Mouse (Mus musculus) cerebellum, adult 18-20 months (tissue): ENCODE data around the gene Orc5.
"Not testable (repeated sequence)": the region's sequence is repeated elsewhere in the genome, so short reads cannot be mapped to it uniquely, and the experiment has no call there.

Experiments used
- DNase-seq, 2 experiments: peaks; one replicate each; pipeline ENCODE4 v3.0.0; 2021

The Orc5 gene

DNA sequence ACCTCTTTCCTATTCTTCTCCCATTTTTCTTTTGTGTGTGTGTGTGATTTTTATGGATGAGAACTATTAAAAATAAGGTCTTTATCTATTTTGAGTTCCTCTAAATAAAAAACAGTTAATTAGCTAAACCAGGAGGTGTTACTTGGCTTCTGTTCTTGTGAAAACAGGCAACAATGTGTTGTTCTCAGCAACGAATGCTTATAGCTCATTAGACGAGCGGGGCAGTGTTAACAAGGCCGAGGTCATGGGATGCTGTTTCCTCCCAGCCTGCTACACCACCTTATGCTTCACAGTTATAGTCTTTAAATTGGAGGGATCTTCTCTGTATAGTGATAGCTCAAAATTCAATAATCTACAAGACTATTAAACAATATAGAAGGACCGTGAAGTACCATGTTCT lies 17.7 kb downstream of the Orc5 start:
- DNase-seq, result no peak

DNA sequence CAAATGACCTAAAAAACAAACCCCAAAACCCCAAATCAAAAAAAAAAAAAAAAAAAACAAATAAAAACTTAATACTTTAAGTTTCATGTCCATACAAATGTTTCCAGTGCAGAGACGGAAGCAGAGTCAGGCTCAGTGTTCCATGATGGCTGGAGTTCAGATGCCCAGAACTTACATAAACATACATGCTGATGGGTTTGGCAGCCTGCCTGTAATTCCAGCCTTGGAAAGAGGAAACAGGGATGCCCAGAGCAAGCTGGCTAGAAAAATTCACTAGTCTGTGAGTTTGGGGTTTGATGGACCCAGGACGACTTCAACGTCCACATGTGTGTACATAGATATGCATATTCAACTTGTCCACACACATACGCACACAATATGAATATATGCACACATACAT lies 27.6 kb downstream of the Orc5 start:
- DNase-seq, result peak; percentile 77 to 80

DNA sequence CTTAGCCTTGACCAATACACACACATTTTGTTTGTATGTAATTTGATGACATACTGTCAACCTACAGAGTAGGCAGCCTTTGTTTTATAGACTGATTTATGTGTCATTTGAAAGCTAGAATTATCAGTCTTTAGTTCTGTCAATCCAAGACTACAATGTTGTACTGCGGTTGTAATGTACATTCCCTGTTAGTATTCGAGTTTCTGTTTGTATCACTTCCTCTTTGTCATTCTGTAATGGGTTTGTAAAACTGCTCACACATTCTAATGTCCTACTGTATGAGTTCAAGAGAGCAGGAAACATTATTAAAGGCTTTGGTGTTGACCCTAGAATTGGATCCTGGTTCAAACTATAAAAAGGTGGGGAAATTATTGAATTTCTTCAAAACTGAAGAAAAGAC lies 30.5 kb downstream of the Orc5 start:
- DNase-seq, result no peak

- DNase-seq, result not testable (repeated sequence)
Observed at GRCm38 (mm10) chr5:22515745-22516144, 34.5 kb downstream of the Orc5 start.

DNA sequence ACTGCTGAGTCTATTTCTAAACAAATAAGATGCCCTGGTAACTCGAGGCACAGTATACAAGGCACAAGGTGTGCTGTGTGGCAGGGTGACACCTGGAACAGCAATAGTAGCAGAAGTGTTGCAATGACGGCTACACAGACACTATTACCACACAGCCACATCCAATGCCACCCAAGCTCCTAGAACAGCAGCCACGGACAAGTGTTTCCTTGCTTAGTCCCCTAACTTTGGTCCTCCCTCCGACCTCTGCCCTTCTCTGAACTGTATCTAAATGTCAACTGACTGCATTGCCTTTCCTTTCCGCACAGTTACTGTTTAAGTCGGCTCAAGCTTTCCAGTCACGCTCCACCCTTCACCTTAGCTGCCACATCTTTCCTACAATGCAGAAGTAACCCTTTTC lies 36.0 kb downstream of the Orc5 start:
- DNase-seq, result not testable (repeated sequence)

DNA sequence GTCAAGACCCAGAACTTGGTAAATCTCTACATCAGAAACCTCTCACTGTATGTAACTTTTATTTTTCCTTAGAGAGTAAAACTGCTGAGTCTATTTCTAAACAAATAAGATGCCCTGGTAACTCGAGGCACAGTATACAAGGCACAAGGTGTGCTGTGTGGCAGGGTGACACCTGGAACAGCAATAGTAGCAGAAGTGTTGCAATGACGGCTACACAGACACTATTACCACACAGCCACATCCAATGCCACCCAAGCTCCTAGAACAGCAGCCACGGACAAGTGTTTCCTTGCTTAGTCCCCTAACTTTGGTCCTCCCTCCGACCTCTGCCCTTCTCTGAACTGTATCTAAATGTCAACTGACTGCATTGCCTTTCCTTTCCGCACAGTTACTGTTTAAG lies 37.6 kb downstream of the Orc5 start:
- not testable (repeated sequence) for DNase-seq

DNA sequence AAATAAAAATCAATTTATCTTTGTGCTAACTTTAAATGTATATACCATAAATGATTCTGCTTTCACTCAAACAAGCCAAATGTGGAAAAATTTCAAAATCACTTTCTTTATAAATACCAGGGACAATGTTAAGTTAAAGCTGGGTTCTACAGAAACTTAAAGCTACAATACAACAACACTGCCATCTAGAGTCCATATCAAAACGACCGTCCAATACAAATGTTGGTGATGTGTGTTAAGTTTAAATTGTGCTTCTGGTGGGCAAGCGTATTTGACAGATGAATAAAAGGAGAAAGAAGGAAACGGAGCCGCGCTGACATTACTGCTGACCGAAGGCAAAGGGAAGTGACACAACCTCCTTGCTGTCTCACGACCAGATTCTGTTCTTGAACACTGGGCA lies 38.4 kb downstream of the Orc5 start:
- DNase-seq, result no peak

GRCm38 (mm10) chr5:22508560-22508959 lies 41.7 kb downstream of the Orc5 start:
- DNase-seq, result no peak

- no peak for DNase-seq
Observed at GRCm38 (mm10) chr5:22499437-22499836, 50.8 kb downstream of the Orc5 start.

DNA sequence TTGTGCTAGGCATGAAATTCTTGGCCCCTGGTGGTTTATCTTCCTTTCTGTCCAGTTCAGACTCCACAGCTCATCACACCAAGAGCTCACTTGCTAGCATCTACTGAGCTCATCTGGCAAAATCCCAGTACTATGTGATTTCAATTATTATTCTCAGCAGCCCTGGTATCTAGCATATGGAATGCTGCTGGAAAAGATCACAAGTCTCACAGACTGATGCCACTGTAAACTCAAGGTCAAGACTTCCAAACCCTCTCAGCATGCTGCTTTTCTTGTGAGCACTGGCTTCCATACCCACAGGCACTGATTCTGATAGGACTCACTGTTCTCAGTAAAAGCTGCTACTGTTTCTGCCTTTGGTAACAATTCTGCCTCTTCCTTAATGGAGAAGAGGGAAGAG lies 59.1 kb downstream of the Orc5 start:
- peak; percentile 28 to 54 for DNase-seq

GRCm38 (mm10) chr5:22489091-22489490 lies 61.1 kb downstream of the Orc5 start:
- peak; percentile 32 to 43 for DNase-seq

DNA sequence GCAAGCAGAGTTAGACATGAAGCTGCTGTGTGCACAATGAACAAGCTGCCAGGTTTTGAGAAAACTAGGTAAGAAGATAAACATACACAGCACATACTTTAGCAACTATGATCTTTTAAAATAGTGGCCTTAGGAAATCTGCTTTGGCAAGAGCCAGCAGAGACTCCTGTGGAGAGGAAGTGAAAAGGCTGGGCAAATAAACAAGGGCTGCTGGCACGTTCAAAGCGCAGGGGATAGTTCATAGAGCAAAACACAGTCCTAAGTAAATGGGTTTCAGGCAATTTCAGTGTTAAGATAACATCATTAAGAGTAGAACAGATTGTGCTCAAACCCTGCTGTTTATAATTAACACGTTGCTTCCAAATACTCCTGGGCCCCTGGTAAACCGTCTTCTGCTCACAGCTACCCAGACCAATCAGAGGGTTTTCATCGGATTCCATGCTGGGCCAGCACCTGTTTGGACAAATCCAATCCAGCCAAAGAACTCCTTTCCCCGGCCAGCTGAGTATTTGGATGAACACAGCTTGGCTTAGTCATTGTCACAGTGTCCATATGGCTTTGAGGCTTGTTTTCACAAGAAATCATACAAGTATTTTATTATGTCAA lies 63.5 kb downstream of the Orc5 start:
- DNase-seq, result peak; percentile 93 to 95

DNA sequence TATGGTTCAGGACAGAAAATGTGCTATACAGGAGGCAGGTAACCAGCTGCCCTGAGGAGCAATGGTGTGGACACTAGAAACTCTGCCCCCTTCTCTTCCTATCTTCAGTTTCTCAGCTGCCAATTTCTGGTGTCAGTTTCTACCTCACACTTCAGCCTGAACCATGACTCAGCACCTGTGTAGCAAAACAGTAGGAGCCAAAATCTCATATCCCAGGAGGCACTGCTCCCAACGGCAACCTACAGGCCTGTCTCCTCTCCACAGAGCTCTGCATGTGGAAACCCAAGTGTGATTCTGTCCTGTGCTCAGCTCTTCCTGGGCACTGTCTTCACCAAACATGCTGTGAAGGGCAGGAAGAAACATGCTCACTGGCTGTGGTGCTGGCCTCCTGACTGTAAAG lies 64.5 kb downstream of the Orc5 start:
- DNase-seq, result peak; percentile 27 to 51

GRCm38 (mm10) chr5:22482567-22482966 lies 67.7 kb downstream of the Orc5 start:
- no peak for DNase-seq

GRCm38 (mm10) chr5:22472445-22472844 lies 77.8 kb downstream of the Orc5 start:
- not testable (repeated sequence) for DNase-seq

DNA sequence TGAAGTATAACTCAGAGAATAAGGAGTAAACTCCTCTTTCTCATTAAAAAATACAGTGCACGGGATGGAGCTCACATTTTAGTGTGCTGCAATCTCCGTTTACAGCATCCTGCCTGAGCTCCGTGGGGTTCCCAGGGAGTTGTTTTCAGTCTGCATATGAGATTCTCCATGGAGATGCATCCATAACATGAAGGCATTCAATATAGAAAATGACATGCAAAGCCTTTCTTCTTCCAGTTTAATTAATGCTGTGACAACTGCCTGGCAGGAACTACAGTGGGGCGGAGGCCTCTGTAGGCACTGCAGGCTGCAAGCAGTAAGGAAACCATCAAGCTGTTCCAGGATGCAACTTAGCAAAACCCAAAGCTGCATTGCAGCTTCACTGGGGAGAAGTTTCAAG lies 79.0 kb downstream of the Orc5 start:
- DNase-seq, result no peak

GRCm38 (mm10) chr5:22452871-22453661 lies 97.2 kb downstream of the Orc5 start:
- no peak for DNase-seq

- DNase-seq, result no peak
Observed at GRCm38 (mm10) chr5:22452452-22452851, 97.8 kb downstream of the Orc5 start.

DNA sequence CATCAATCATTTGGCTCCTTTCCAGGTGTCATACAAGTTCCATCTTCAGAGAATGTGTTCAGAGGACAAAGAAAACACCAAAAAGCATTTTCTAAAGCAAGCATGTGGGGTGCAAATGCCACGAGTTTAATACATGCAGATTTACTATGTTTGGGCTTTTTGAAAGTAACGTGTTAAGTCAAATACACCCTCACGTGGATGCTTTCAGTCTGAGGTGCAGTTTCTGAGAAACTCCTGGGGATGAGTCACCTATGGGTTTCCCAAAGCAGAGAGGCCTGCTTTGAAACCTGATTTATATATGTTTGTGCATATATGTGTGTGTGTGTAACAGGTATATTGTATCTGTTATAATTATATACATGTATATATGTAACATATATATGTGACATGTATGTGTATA lies 98.5 kb downstream of the Orc5 start:
- DNase-seq, result no peak

DNA sequence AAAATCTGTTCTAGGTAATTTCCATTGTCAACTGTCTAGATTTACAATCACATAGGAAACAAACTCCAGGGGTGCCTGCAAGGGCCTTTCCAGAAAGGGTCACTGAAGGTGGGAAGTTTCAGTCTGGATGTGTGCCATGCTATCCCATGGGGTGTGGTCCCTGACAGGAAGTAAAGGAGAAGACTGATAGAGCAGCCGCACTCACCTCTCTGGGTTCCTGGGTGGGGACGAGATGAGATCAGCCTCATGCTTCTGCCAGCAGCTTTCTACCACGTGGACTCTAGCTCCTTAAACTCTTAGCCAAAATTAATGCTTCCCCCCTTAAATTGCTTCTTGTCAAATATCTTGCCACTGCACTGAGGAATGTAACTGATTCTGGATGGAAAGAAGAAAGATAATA lies 100.7 kb downstream of the Orc5 start:
- no peak for DNase-seq
